Mouse (Mus musculus) C2C12 (cell line): ENCODE measurements around the gene Dio1. TPM values are rescaled to one million over a fixed set of nuclear protein-coding genes. Genes with fewer than 3 reads are reported as not detected.

Experiments
- H3K27me3 ChIP-seq: one replicate; pipeline ENCODE4 v1.6.1; 2011; ENCODE audit not compliant: control insufficient read depth, insufficient read depth, insufficient read length
- H3K36me3 ChIP-seq: one replicate; pipeline ENCODE4 v1.6.1; 2011; ENCODE audit not compliant: control insufficient read depth, insufficient read depth
- H3K4me3 ChIP-seq: one replicate; pipeline ENCODE4 v1.5.1; 2011; ENCODE audit warnings: mild to moderate bottlenecking, control low read depth; ENCODE audit not compliant: poor library complexity, insufficient read depth, severe bottlenecking
- H3K79me2 ChIP-seq: one replicate; pipeline ENCODE4 v1.6.1; 2011; ENCODE audit not compliant: control insufficient read depth, insufficient read depth
- H3K79me3 ChIP-seq: one replicate; pipeline ENCODE4 v1.6.1; 2011; ENCODE audit warnings: low read depth, control low read depth
- H3ac ChIP-seq: one replicate; pipeline ENCODE3; 2011; ENCODE audit warnings: low read depth; ENCODE audit not compliant: control insufficient read depth, insufficient read length
- CEBPB ChIP-seq: IDR thresholded peaks from one replicate; pipeline ENCODE4 v1.6.1; 2011; ENCODE audit warnings: low read depth, mild to moderate bottlenecking, control low read depth, moderate library complexity
- CTCF ChIP-seq: IDR thresholded peaks from one replicate; pipeline ENCODE4 v1.5.1; 2011; ENCODE audit not compliant: control insufficient read depth, insufficient read depth, insufficient read length
- FOSL1 ChIP-seq: IDR thresholded peaks from one replicate; pipeline ENCODE4 v1.8.0; 2011; ENCODE audit warnings: mild to moderate bottlenecking, low read length; ENCODE audit not compliant: poor library complexity, insufficient read depth, severe bottlenecking
- MAX ChIP-seq: IDR thresholded peaks from one replicate; pipeline ENCODE4 v1.6.1; 2011; ENCODE audit warnings: mild to moderate bottlenecking, control low read depth
- MYOD1 ChIP-seq: IDR thresholded peaks from one replicate; pipeline ENCODE4 v1.6.1; 2011; ENCODE audit warnings: low read depth; ENCODE audit not compliant: control insufficient read depth, insufficient read length
- MYOG ChIP-seq: IDR thresholded peaks from one replicate; pipeline ENCODE4 v1.6.1; 2011; ENCODE audit not compliant: control insufficient read depth, insufficient read length; ENCODE audit errors: extremely low read depth
- USF1 ChIP-seq: IDR thresholded peaks from one replicate; pipeline ENCODE4 v1.6.1; 2011; ENCODE audit warnings: low read depth, mild to moderate bottlenecking, control low read depth, moderate library complexity
- polyA plus RNA-seq: library from polyadenylated mRNA; unstranded; fragments of >200 nt; fragmentation: generic; extraction: Trizol; gene quantifications from one replicate; pipeline ENCODE4 v1.2.1, GENCODE M21; 2012; ENCODE audit warnings: missing spikeins

Gene Dio1
- polyA plus RNA-seq, 1 experiment: not detected

GRCm38 (mm10) chr4:107313690-107314478 lies 6.9 kb upstream of the Dio1 start, which contains the start of gene Yipf1:
Yipf1 (plus strand) TSS chr4:107314363.
- TF ChIP-seq MYOD1 (no peak), CTCF (peak; percentile 24)
- no peaks in the 10 kb centered on the region for H3K79me2 ChIP-seq
- H3K79me3 ChIP-seq: no peaks in the 10 kb centered on the region
- no peaks in the 10 kb centered on the region for H3K27me3 ChIP-seq
- H3K4me3 ChIP-seq: peak within 1 kb of the TSS; percentile 53
- no peaks in the 10 kb centered on the region for H3K36me3 ChIP-seq
- peak within 1 kb of the TSS; percentile 64 for H3ac ChIP-seq

- H3K27me3 ChIP-seq: peaks cover 36% of the 10 kb centered on the region
- no peaks in the 10 kb centered on the region for H3K79me2 ChIP-seq
- no peaks in the 10 kb centered on the region for H3K36me3 ChIP-seq
- TF ChIP-seq MAX: no peak
- no peak for TF ChIP-seq CEBPB
- H3K79me3 ChIP-seq: no peaks in the 10 kb centered on the region
- H3K4me3 ChIP-seq: no peak overlapping the region
- H3ac ChIP-seq: no peak overlapping the region
These were observed 3.4 kb downstream of the Dio1 start for GRCm38 (mm10) chr4:107303531-107303930.

- H3K79me3 ChIP-seq: no peaks in the 10 kb centered on the region
- H3K36me3 ChIP-seq: no peaks in the 10 kb centered on the region
- TF ChIP-seq MAX (no peak), MYOG (no peak), USF1 (no peak), MYOD1 (no peak), FOSL1 (no peak), CEBPB (no peak), CTCF (no peak)
- no peaks in the 10 kb centered on the region for H3K79me2 ChIP-seq
- H3ac ChIP-seq: no peak overlapping the region
- peaks cover 36% of the 10 kb centered on the region for H3K27me3 ChIP-seq
- no peak overlapping the region for H3K4me3 ChIP-seq
These were observed 4.1 kb downstream of the Dio1 start for GRCm38 (mm10) chr4:107302832-107303231.

GRCm38 (mm10) chr4:107302221-107302620 lies 4.7 kb downstream of the Dio1 start:
- Histone ChIP-seq H3K27me3 (peaks cover 33% of the 10 kb centered on the region), H3K36me3 (no peaks in the 10 kb centered on the region), H3ac (no peak overlapping the region), H3K79me3 (no peaks in the 10 kb centered on the region), H3K79me2 (no peaks in the 10 kb centered on the region), H3K4me3 (no peak overlapping the region)
- no peak for TF ChIP-seq FOSL1
- no peak for TF ChIP-seq MYOD1
- no peak for TF ChIP-seq USF1
- no peak for TF ChIP-seq CTCF
- TF ChIP-seq CEBPB: no peak
- TF ChIP-seq MYOG: no peak
- no peak for TF ChIP-seq MAX

GRCm38 (mm10) chr4:107300902-107301555 lies 5.9 kb downstream of the Dio1 start:
- no peak overlapping the region for H3ac ChIP-seq

GRCm38 (mm10) chr4:107300371-107300770 lies 6.6 kb downstream of the Dio1 start:
- Histone ChIP-seq H3K79me3 (no peaks in the 10 kb centered on the region), H3K36me3 (no peaks in the 10 kb centered on the region), H3K4me3 (no peak overlapping the region), H3ac (no peak overlapping the region), H3K27me3 (peaks cover 14% of the 10 kb centered on the region), H3K79me2 (no peaks in the 10 kb centered on the region)
- TF ChIP-seq CEBPB (no peak), CTCF (no peak), MAX (no peak), MYOG (no peak), FOSL1 (no peak), MYOD1 (no peak), USF1 (no peak)

More at GRCm38 (mm10) chr4:107300902-107301555, 5.9 kb downstream of the Dio1 start:
- no peak for TF ChIP-seq MYOD1
- no peak for TF ChIP-seq FOSL1
- no peak for TF ChIP-seq MYOG
- no peak for TF ChIP-seq CTCF
- TF ChIP-seq USF1: no peak
- no peak for TF ChIP-seq MAX
- no peak for TF ChIP-seq CEBPB
- no peaks in the 10 kb centered on the region for H3K36me3 ChIP-seq
- no peak overlapping the region for H3K4me3 ChIP-seq
- no peaks in the 10 kb centered on the region for H3K79me2 ChIP-seq
- H3K79me3 ChIP-seq: no peaks in the 10 kb centered on the region
- H3K27me3 ChIP-seq: peaks cover 21% of the 10 kb centered on the region
